Mouse (Mus musculus): Measurements from ENCODE around the gene 4930438A08Rik.
"Not testable (repeated sequence)": the region's sequence is repeated elsewhere in the genome, so short reads cannot be mapped to it uniquely, and the experiment has no call there.

The 4930438A08Rik gene

DNA sequence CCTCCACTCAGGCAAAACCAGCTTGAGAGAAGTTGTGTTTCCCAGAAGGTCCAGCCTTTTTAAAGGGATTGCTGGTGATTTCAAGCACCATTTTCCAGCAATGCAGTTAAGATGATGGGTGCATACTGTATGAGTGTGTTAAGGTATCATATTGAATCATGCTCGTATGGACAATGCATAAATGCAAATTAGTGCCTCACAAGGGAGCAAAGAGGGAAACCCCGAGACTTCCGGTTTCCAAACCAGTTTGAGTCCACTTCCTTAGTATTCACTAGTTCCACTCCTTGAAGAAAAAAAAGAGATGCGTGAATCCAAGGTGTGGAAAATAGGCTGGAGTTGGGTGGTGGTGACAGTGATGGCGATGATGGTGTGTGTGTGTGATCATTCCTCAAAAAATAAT is 7.9 kb downstream of the 4930438A08Rik start:
- DNase-seq: no peak

DNA sequence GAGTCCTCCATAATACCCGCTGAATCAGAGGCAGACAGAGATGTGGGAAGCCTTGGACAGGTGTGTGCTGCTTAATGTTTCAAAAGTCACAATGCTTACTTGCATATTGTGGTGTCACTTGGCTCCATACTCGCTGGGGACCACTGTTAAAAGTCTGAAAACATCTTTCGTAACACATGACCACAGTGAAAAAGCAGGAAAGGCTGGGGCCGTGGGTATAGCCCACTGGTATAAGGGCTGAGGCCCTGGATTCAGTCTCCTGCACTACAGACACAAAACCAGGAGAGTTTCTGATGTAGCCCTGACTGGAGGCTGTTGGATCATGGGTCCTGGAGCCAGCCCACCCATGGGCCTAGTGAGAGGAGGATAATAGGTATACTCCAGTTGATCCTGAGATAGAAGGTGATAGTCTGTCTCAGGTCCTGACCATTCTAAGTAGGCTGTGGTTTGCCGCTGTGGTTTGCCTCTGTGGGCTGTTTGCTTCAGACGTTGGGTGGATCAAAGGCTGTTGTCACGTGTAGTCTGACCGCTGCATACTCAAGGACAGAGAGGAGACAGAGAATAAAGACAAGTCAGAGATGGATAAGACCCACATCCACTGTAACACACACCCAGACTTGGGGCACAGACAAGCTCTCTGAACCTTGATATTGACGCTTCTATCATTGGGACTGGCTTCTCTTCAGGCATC is 15.5 kb downstream of the 4930438A08Rik start:
- DNase-seq: no peak

DNA sequence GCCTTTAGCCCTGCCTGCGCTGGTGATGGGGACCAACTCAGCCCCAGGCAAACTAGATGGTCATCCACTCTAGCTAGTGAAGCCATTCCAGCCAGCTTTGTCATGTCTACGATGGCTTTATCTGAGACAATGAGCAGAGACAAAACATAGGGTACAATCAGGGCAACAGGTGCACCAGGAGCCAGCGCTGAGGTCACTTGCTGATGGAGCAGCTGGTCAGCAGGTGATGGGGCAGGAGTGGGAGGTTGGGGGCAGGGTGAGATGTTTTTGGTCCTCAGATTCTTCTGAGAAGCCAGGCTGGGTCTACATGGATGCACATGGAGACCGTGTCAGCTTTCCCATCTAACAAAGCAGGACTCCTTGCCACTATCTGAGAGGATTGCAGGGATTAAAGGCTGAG is 16.2 kb downstream of the 4930438A08Rik start:
- no peak for DNase-seq

DNA sequence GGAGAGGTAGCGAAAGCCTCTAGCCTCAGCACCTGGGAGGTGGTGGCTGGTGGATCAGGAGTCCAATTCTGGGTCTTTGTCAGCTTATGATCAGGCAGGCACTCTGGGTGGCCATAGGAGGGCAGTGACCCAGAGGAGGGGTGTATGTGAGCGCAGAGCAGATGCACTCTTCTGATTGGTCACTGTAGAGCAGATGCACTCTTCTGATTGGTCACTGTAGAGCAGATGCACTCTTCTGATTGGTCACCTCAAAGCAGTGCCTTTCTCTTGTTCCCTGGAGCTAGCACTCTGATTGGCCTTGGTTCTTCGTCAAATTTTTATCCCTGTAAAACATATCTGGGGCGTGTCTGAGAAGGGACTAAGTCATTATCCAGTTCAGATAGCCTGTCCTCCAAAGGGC is 18.2 kb downstream of the 4930438A08Rik start:
- DNase-seq: no peak

DNA sequence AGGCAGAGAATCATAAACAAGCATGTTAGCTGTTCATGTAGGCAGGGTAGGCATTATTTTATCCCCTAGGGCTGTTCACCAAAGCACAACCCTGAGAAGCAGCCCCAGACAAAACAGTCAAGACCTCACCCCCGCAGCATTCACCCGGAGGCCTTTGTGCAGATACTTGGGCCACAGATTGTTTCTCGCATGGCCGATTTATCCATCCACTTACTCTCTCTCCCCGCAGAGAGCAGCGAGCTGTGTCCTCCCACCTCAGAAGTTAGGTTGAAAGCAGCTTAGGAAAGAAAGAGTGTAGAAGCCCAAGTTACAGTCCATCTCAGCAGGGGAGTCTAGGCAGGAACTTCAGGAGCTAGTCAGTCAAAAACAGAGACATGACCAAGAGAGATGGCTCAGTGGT is 22.8 kb downstream of the 4930438A08Rik start:
- no peak for DNase-seq

DNA sequence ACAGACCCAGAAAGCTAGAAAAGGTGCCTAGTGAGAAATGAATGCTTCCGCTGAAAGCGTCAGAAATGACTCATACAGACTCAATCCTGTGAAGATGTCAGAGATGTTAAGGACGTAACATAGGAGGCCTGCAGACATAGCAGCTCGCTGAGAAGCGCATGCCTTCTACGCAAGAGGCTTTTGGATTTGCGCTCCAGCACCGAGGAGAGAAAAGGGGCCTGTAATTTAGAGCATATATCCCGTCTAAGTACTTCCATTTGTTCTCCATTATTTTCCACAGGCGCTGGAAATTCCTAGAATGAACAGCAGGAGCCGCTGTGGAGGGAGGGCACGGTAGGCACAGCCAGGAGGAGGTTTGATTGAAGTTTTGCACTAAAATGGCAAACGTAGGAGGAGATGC is 26.5 kb downstream of the 4930438A08Rik start:
- DNase-seq: peak; percentile 76 to 80

DNA sequence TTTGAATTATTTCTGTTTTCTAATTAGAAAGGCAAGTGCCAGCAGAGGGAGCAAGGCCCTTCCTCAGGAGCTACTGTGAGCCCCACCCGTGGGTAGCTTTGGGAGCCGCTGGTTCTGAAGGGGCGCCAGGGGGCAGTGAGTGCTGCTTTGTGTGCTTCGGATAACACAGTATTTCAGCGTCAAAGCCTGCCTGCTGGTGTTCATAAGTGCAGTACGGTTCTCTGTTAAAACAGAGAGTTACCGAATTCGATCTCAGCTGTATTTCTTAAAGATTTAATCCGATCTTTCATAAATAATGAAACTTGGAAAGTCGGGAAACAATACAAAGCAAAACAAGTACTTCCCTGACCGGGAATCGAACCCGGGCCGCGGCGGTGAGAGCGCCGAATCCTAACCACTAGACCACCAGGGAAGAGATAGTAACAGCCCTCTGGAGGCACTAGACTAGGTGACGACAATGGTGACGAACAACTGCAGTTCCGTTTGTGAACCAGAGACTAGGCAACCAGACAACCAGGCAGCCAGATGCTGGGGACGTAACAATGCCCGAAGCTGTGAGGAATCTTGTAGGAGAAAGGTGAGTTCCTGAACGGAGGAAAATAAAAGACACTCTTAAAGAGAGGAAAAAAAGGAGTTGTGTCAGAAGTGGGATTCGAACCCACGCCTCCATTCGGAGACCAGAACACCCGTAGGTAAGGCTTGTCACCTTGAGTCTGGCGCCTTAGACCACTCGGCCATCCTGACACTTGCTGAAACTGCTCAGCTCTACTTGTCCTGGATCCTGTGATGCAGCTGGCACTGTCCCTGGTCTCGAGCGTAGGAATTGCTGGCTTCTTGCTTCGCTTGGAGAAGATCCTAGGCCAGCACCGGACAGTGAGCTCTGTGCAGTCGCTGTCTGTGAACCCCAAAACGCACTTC is 27.5 kb downstream of the 4930438A08Rik start:
- DNase-seq: peak; percentile 97 to 100

DNA sequence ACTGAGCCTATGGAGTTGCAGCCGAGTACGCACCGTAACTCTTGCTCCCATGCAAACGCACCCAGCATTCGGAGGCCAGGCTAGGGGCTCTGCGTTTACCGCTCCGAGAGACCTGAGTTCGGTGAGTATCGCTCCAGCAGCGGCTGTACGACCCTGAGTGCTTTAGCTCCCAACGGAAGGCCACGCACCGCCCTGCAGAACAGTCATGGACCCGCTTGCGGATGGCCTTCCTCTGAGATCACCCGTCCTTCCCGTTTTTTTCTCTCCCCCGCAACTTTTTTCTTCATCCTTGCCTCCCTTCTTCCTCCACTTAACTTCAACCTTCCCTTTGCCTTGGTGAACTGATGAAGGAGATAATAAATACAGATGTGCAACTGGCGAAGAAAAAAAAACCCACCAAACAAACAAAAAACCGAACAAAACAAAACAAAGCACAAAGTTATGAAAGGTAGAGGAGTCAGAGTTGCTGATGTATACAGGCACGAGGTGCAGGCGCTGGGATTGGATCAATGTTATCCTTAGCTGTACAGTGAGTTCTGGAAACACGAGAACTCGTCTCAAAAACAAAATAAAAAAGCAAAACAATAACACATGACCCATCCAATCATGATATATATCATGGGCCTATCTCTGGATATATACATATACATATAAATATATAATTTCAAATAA is 28.3 kb downstream of the 4930438A08Rik start:
- DNase-seq: no peak

DNA sequence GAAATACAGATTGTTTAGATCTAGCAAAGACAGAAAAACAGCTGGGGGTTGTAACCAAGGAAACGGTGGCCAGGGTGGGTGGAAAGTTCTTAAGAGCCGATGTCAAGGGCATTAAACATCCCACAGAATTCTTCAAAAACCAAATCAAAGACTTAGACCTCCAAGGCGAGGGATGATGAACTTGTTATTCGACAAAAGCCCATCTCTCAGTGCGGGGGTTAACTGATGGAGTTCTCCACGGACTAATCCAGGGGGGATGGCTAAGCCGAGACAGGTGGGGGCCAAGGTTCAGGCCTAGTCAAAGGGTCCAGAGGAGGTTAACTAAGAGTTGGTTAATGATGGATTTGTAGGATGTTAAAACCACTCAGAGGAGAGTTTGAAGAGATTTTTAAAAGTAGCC is 29.0 kb downstream of the 4930438A08Rik start:
- no peak for DNase-seq

DNA sequence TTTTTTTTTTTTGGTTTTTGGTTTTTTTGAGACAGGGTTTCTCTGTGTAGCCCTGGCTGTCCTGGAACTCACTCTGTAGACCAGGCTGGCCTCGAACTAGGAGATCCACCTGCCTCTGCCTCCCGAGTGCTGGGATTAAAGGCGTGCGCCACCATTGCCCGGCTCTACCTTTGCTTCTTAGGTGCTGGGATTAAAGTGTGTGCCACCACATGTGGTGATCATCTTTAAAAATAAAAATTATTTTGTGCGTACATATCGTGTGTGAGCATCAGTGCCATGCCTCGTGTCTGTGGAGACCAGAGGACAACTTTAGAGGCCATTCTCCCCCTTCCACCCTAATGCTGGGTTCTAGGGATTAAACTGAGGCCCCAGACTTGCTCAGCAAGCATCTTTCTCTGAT is 30.7 kb downstream of the 4930438A08Rik start:
- not testable (repeated sequence) for DNase-seq

DNA sequence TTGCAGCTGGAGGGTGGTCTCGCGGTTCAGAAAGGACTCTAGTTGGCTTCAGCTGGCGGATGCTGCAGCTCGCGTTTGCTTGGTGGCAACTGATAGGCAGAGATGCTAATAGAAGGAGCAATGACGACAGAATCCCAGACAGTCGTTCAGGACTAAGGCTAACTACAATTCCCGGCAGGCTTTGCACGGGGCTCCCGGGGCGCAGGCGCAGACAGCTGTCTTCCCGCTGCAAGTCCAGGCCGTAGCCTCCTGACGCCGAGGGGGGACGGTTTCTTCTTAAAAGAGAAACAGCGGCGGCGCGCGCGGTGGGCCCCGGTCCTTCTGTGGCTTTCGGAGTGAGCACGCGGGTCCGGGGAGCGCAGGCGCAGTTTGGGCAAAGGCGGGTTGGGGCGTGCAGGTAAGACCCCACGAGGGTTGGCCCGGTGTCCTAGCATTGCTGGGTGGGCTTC is 32.3 kb downstream of the 4930438A08Rik start, which contains the start of gene Zfp692:
Zfp692 (plus strand) TSS at position 210 of the 449 bp plus-strand sequence.
- DNase-seq: peak; percentile 95 to 97

DNA sequence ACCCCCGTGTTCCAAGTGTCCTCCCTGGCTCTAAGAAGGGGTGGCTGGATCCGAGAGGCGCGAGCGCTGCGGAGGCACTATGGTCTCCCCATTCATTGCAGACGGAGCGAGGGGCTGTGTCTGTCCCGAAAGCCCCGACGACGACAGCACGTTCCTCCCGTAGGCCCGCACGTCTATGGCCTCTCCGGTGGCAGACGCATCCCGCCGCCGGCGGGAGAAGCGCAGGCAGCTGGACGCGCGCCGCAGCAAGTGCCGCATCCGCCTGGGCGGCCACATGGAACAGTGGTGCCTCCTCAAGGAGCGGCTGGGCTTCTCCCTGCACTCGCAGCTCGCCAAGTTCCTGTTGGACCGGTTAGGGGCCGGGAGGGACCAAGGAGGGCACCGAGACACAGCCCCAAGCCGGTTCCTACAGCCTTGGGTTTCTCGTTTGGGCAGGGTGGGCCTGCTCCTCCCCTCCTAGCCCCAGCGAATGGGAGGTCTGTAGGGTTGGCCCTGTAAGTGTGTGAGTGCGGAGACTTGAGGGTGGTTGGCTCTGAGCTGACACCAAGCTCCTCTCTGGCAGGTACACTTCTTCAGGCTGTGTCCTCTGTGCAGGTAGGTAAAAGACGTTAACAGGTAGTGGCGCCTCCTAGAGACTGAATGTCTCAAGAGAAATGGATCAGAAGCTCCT is 32.9 kb downstream of the 4930438A08Rik start:
- DNase-seq: peak; percentile 68 to 69

DNA sequence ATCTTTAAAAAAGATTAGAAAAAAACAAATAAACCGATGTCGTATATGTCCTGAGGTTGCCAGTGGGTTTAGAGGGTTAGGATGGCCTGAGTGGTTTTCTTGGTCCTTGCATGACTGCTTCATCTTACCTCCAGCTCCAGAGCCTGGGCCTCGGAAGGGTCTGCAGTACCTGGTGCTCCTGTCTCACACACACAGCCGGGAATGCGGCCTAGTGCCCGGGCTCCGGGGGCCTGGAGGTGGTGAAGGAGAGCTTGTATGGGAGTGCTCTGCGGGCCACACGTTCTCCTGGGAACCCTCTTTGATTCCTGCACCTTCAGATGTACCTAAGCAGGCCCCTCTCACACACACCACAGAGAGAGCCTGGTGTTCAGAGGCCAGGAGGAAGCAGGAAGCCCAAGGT is 34.1 kb downstream of the 4930438A08Rik start:
- DNase-seq: no peak

DNA sequence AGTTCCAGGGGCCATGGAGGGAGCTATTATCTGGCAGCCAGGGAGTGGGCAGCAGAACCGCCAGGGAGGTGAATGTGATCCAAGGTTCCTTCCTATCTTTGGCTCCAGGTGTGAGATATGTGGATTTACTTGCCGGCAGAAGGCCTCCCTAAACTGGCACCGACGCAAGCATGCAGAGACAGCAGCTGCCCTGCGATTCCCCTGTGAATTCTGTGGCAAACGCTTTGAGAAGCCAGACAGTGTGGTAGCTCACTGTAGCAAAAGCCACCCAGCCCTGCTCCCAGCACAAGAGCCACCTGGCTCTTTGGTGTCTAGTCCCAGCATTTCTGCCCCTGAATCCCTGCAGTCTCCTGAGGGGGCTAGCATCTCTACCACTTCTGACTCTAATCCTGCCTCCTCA is 39.5 kb downstream of the 4930438A08Rik start:
- DNase-seq: peak; percentile 36 to 56

DNA sequence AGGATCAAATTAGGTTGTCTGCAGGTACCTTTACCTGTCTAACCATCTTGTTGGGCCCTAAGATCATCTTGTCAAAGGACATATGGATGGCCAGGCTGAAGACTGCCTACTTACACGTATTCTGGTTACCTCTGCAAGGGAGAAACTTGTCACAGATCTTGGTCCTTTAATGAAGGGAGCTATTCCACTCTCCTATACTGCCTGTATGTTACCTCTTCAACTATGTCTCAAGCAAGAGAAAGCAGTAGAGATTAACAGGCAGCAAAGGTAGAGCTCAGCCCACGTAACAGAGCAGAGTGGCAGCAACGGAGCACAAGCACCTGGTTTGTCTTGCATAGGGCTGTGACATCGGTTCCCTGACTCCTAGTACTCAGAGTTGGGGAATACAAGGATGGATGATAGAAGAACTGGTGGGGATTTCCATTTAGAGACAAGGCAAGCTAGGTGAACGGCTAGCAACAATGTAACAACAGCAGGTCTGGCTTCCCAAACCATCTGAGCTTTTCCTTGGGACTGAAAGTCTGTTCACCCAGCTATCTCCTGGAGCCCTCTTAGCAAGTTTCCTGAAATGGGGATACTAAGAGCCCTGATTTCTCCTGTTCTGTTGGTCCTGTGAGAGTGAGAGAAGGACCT is 41.1 kb downstream of the 4930438A08Rik start:
- no peak for DNase-seq

DNA sequence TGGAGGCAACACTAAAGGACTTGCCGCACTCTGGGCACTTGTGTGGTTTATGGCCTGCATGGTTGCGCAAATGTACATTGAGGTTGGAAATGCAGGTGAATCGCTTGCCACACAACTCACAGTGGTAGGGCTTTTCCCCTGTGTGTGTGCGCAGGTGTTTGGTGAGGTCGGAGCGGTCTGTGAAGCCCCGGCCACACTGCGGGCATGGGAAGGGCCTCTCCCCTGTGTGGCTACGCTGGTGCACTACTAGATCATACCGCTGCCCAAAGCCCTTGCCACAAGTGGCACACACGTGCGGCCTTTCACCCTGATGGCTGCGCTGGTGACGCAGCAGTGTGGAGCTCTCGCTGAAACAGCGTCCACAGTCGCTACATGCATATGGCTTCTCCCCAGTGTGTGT is 41.7 kb downstream of the 4930438A08Rik start:
- no peak for DNase-seq

DNA sequence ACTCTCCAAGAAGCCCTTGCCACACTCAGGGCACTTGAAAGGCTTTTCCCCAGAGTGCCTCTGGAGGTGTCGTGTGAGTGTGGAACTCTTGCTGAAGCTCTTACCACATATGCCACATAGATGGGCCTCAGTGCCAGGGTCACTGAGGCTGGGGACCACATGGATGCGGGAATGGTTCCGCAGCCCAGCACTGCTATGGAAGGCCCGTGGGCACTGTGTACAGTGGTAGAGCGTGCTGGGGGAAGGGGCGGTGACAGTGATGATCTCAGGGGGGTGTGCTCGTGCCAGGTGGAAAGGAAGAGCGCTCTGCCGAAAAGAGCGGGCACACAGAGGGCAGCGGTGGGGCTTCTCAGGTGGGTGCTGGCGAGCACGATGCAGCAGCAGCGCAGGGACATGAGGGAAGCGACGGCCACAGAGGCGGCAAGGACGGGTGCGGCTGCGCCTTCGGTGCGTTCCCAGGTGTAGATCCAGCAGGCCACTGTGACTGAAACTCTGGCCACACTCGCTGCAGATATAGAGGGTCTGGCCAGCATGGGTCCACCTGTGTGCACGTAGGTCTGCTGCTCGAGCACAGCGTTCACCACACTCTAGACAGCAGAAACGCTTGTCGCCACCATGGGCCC is 42.3 kb downstream of the 4930438A08Rik start:
- DNase-seq: peak in 1 of 2 experiments; percentile 18

DNA sequence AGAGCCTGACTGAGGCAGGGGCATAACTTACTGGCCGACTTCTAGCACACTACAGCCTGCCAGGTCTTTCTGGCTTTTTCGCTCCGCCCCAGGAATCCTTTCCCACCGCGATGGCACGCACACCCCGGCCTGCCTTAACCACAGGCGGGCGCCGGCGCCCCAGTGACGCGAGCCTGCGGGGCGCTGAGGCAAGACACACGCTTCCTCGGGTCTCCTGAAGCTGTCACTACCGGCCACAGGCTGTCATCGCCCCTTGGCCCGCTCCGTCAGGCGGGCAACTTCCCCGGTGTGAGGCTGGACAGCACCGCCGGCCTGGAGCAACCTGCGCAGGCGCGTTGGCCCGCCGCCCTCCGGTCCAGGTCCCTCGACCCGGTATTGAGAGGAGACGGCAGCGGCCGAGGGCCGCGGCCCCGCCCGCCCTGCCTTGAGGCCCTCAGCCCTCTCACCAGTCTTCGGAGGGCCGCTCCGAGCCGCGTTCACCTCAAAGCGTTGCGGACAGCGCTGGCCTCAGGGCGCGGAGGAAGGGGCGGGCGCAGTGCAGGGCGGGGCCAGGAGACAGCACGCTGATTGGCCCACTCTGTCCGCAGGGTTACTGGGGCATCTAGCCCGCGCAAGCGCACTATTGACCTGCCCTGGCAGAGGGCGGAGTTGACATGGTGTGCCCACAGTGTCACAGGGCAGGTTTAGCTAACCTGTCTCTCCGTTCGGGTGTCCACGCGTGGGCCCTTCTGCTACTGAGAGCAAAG is 48.4 kb downstream of the 4930438A08Rik start:
- peak; percentile 98 to 99 for DNase-seq

DNA sequence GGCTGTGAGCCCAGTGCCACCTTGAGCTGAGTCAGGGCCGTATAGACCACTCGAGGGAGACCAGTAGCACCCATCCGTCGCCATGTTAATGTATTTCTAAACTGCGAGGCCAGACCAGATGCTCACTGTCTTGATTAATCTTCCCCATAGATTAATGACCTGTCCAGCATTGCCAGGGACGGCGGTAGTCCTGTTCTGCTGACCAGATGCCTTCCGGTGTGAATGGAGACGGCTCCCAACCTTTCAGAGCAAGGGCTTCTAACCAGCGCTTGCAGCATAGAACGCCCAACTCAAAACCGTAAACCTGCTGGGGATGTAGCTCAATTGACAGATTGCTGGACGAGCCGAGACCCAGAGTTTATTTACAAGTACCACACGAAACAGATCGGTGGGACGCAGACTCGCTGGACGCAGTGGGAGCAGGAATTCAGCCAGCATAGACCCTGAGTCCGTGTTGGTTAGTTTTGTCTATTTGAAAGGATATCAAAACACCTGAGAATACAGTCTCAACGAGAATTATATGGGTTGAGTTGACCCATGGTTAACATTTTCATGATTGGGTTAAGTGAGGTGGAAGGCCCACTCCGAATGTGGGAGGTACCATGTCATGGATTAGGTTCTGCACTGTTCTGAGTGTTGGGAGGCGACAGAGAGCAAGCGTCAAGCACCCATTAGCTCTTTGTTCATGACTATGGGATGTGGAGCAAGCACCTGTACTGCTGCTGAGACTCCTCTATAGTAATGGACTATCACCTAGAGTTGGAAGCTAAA is 49.2 kb downstream of the 4930438A08Rik start:
- DNase-seq: no peak

DNA sequence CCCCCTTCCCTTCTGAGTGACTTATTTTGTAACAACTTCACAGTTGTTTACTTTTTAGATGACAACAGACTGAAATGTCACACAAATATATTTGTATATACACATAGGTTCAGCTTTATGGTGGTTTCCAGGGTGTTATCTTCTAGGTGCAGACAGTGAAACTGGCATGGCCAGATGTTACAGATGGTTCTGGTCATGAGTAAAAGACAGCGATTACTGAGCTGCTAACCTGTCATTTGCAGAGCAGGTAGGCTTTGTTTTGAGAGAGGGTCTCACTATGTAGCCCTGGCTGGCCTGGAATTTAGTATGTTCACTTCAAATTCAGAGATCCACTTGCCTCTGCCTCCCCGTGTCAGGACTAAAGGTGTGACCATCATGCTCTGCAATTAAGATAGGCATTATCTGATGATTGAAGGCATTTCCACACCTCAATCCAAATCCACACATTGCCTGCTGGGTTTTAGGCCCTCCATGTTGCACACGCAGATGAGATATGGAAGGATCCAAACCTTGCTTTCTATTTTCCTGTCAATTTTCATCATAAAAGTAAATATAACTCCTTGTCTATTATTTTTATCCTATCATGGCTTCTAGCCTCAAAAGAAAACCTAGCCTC is 50.1 kb downstream of the 4930438A08Rik start:
- no peak for DNase-seq
